Mouse (Mus musculus) frontal cortex, postnatal 25 days (tissue): ENCODE results near the gene Sult1b1.
"Not testable (repeated sequence)": the region's sequence is repeated elsewhere in the genome, so short reads cannot be mapped to it uniquely, and the experiment has no call there.

Experiments used
- DNase-seq, 2 experiments: peaks; one replicate each; pipeline ENCODE4 v3.0.0; 2022; ENCODE audit warnings: low spot score in 2 of 2

Sult1b1 gene

GRCm38 (mm10) chr5:87538111-87538510 is at the start of gene Sult1b1:
Sult1b1 (minus strand) TSS chr5:87538195.
- DNase-seq: no peak

DNA sequence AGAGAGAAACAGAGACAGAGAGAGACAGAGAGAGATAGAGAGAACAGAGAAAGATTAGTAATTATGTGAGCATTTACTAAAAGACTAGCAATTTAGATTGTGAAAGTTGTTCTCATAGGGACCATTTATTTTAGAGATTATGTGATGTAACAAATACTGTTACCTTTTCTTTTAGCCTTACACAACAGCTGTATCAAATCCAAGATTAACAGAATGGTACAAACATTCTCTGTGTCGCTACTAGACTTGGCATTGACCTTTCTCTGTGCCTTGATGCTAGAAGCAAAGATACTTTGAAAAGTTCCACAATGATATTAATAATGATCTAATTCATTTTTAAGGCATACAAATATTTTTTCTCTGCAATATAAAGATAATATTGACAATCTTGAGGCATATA is 42.4 kb upstream of the Sult1b1 start:
- no peak for DNase-seq

- no peak for DNase-seq
Measured at GRCm38 (mm10) chr5:87574174-87574573, 36.2 kb upstream of the Sult1b1 start.

- no peak for DNase-seq
Measured at GRCm38 (mm10) chr5:87573490-87573889, 35.5 kb upstream of the Sult1b1 start.

GRCm38 (mm10) chr5:87572781-87573180 is 34.8 kb upstream of the Sult1b1 start:
- no peak for DNase-seq

GRCm38 (mm10) chr5:87568845-87569244 is 30.9 kb upstream of the Sult1b1 start, which contains the start of gene Sult1d1:
Sult1d1 (minus strand) TSS chr5:87569027.
- DNase-seq: no peak

DNA sequence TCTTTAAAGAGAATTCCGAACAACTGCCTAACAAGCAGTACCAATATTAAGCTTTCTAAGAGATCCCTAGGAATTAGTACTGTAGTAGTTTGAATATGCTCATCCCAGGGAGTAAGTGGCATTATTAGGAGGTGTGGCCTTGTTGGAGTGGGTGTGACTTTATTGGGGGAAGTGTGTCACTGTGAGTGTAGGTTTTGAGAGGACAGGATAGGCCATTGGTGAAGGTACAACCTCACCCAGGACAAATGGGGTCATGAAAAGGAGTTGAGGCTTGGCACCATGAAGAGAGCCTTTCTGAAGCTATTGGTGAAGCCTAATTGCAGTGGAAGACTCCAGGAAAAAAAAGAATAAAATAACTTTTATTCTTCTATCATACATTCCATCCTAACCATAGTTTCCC is 29.3 kb upstream of the Sult1b1 start:
- DNase-seq: no peak

GRCm38 (mm10) chr5:87562966-87563365 is 25.0 kb upstream of the Sult1b1 start:
- no peak for DNase-seq

DNA sequence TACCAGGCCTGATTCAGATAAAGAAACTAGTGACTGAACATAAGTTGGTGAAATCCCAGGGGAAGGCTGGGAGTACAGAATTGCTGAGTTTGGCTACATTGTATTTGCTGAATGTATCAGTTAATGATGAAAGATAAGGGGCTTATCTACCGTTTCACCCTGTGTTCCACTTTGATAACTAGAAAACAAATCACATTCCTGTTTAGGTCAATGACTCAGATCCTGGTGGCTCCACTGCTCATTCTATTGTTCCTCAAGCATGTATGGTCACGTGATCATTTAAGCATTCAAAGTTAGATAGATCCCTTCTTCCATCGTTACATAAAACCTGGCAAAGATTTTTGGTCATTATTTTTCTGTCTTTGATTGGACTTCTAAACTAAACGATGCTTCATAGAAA is 24.5 kb upstream of the Sult1b1 start:
- no peak for DNase-seq

GRCm38 (mm10) chr5:87560145-87560544 is 22.1 kb upstream of the Sult1b1 start:
- DNase-seq: no peak

- no peak for DNase-seq
Measured at GRCm38 (mm10) chr5:87550935-87551334, 12.9 kb upstream of the Sult1b1 start.

DNA sequence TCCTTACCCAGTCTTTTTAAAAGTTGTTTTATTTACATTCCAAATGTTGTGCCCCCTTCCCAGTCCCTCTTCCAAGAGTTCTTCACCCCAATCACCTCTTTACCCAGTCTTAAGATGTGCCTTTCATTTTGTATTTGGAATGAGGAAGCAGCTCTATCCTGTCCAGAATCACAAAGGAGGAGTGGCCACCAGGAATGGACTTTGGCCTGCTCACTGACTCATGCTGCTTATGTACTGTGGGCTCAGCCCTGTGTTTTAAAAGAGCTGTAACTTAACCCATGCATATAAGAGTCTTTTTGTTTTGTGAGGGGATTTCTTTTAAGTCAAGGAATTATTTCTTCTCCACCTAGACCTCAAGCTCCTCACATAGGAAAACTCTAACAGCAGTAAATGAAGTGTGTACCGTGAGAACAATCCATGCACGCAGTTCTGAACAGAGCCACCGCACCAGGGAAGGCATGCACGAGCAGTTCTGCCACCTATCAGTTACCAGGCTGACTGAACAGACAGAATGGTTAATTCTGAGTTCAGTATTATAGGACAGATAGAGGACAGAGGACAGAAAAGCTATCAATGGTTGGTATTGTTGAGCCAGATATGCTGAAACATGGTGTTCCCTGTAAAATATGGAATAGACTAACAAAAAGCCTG is 1.9 kb downstream of the Sult1b1 start:
- DNase-seq: no peak

DNA sequence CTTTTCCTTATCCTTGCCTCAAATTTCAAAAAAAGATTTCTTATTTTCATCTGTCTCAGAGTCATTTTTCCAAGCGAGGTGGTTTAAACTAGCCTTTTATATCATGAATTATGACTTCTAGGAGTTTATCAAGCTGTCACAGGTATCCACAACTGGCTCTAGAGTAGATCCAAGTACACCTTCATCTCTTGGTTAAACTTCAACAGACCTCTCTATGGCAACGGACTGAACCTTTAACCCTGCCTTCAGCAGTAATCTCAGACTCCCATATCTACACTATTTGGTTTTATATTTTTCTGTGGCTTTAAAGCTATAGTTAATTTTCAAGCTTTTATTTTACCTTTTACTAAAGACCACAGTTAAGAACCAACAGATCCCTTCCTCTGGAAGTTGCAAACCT is 5.7 kb downstream of the Sult1b1 start:
- DNase-seq: no peak

DNA sequence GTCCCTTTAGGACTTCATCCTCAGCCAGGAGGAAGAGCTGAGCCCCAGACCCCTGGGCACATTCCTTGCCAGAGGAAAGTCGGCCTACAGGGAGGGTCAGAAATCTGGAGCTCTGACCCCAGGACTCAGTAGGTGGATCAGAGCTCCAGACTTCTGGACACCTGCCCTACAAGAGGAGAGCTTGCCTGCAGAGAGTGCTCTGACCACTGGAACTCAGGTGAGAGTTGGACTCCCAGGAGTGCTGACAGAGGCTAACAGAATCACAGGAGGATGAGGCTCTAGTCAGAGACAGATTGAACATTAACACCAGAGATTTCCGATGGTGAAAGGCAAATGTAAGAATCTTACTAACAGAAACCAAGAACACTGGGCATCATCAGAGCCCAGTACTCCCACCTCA is 14.4 kb downstream of the Sult1b1 start:
- DNase-seq: not testable (repeated sequence)

- no peak for DNase-seq
Measured at GRCm38 (mm10) chr5:87505776-87506458, 32.1 kb downstream of the Sult1b1 start.

DNA sequence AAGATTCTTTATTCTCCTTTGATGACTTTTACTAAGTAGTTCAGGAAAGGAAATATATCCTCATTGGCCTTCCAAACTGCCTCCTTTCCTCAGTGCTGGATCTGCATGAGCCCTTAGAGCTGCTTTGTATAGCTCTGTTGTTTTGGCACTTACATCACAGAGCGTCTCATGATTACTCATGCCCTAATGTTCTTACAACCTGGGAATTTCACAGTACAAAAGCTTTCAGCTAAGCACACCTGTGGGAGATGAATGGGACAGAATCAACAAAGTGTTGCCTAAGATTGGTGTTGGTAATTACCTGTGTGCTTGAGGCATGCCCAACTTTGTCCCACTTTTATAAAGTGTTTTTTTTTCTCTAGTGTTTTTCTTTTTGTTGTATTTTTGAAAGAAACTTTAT is 35.3 kb downstream of the Sult1b1 start:
- no peak for DNase-seq

- DNase-seq: no peak
Measured at GRCm38 (mm10) chr5:87499341-87499740, 38.7 kb downstream of the Sult1b1 start.

- no peak for DNase-seq
Measured at GRCm38 (mm10) chr5:87498936-87499335, 39.1 kb downstream of the Sult1b1 start.

DNA sequence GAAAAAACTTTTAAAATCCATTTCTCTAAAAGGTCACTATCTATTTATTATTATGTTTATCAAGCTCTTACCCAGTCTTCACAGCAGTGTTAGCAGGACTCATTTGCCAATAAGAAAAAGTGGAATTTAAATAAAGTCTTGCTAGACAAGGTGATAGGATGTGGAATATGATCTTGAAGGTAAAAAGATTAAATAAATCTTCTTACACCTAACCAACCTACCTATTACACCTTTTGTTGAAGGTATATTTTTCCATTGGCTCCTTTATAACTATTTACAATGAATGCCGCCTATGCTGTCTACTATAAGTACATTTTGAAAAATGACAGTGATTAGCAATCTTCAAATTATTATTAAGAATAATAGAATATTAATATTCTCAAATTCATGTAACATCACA is 47.2 kb downstream of the Sult1b1 start, which contains the start of gene Ugt2a1:
Ugt2a1 (minus strand) TSS at position 101 of the 400 bp plus-strand sequence.
- no peak for DNase-seq

- not testable (repeated sequence) for DNase-seq
Measured at GRCm38 (mm10) chr5:87486706-87487105, 51.3 kb downstream of the Sult1b1 start, which contains the start of gene Gm43638. Gm43638 (minus strand) TSS chr5:87486806.

GRCm38 (mm10) chr5:87482160-87482559 is 55.8 kb downstream of the Sult1b1 start, which contains the start of gene Ugt2a2:
Ugt2a2 (minus strand) TSS chr5:87482260.
- DNase-seq: no peak
